Mouse (Mus musculus) liver, embryonic 12.5 days (tissue): ENCODE results near the gene Thrsp. TPM values are rescaled to one million over a fixed set of nuclear protein-coding genes. Genes with fewer than 3 reads are reported as not detected.

Experiments
- polyA plus RNA-seq: library from polyadenylated mRNA; unstranded; fragments of >200 nt; fragmentation: Nextera tagmentation; extraction: Ambion mirVana; gene quantifications from 2 replicates; pipeline ENCODE4 v1.2.1, GENCODE M21; 2016

The Thrsp gene
- polyA plus RNA-seq, 1 experiment from 2014 or later = not detected

Other genes starting within 250 kb of the Thrsp start
- gene Usp35, start 85.7 kb downstream of the Thrsp start, polyA plus RNA-seq = 0.41 and 0.49 TPM in 2 replicates
- gene Kctd21, start 85.4 kb downstream of the Thrsp start, polyA plus RNA-seq = 0.92 and 1.1 TPM in 2 replicates
- 48.7 and 50.5 TPM in 2 replicates for gene Alg8, start 46.1 kb downstream of the Thrsp start, polyA plus RNA-seq
- 249 and 261 TPM in 2 replicates for gene Ndufc2, start 17.7 kb downstream of the Thrsp start, polyA plus RNA-seq
- 9.8 and 9.9 TPM in 2 replicates for gene Kctd14, start 33.6 kb upstream of the Thrsp start, polyA plus RNA-seq
- 32.2 and 33.4 TPM in 2 replicates for gene Ints4, start 63.2 kb upstream of the Thrsp start, polyA plus RNA-seq
- gene Aamdc, start 161.8 kb upstream of the Thrsp start, polyA plus RNA-seq = 17.4 and 17.6 TPM in 2 replicates
- gene Rsf1, start 162.2 kb upstream of the Thrsp start, polyA plus RNA-seq = 8.1 and 10.7 TPM in 2 replicates